Mouse (Mus musculus): ENCODE measurements around the gene Insl5. TPM values are rescaled to one million over a fixed set of nuclear protein-coding genes. Genes with fewer than 3 reads are reported as not detected.

The Insl5 gene
- total RNA-seq, 1 experiment from 2014 or later = not detected

- ATAC-seq (ENCODE audit: extremely low read depth, insufficient number of reproducible peaks, low FRiP score, poor library complexity, severe bottlenecking) = no peak
Measured at GRCm38 (mm10) chr4:102991685-102992084, 35.0 kb downstream of the Insl5 start.

GRCm38 (mm10) chr4:102990595-102991340, 35.9 kb downstream of the Insl5 start:
- ATAC-seq (ENCODE audit: extremely low read depth, insufficient number of reproducible peaks, low FRiP score, poor library complexity, severe bottlenecking) = no peak

- ATAC-seq (ENCODE audit: extremely low read depth, insufficient number of reproducible peaks, low FRiP score, poor library complexity, severe bottlenecking) = no peak
Measured at GRCm38 (mm10) chr4:102990016-102990415, 36.6 kb downstream of the Insl5 start.

GRCm38 (mm10) chr4:102989391-102989790, 37.3 kb downstream of the Insl5 start:
- no peak for ATAC-seq (ENCODE audit: extremely low read depth, insufficient number of reproducible peaks, low FRiP score, poor library complexity, severe bottlenecking)

- no peak for ATAC-seq (ENCODE audit: extremely low read depth, insufficient number of reproducible peaks, low FRiP score, poor library complexity, severe bottlenecking)
Measured at GRCm38 (mm10) chr4:102988526-102988925, 38.1 kb downstream of the Insl5 start.

- ATAC-seq (ENCODE audit: extremely low read depth, insufficient number of reproducible peaks, low FRiP score, poor library complexity, severe bottlenecking) = no peak
Measured at GRCm38 (mm10) chr4:102987756-102988155, 38.9 kb downstream of the Insl5 start.

- no peak for ATAC-seq (ENCODE audit: extremely low read depth, insufficient number of reproducible peaks, low FRiP score, poor library complexity, severe bottlenecking)
Measured at GRCm38 (mm10) chr4:102987325-102987724, 39.3 kb downstream of the Insl5 start.

GRCm38 (mm10) chr4:102986917-102987316, 39.7 kb downstream of the Insl5 start:
- peak; percentile 79; the same call in 1 of the 2 replicates for ATAC-seq (ENCODE audit: extremely low read depth, insufficient number of reproducible peaks, low FRiP score, poor library complexity, severe bottlenecking)

GRCm38 (mm10) chr4:102986173-102986572, 40.5 kb downstream of the Insl5 start:
- no peak for ATAC-seq (ENCODE audit: extremely low read depth, insufficient number of reproducible peaks, low FRiP score, poor library complexity, severe bottlenecking)

GRCm38 (mm10) chr4:102981709-102982108, 44.9 kb downstream of the Insl5 start:
- no peak for ATAC-seq (ENCODE audit: extremely low read depth, insufficient number of reproducible peaks, low FRiP score, poor library complexity, severe bottlenecking)

GRCm38 (mm10) chr4:102979385-102979784, 47.3 kb downstream of the Insl5 start:
- no peak for ATAC-seq (ENCODE audit: extremely low read depth, insufficient number of reproducible peaks, low FRiP score, poor library complexity, severe bottlenecking)

GRCm38 (mm10) chr4:102978440-102978839, 48.2 kb downstream of the Insl5 start, which contains the start of gene Tctex1d1:
TSS of gene Tctex1d1 (plus strand) at chr4:102978606.
- no peak for ATAC-seq (ENCODE audit: extremely low read depth, insufficient number of reproducible peaks, low FRiP score, poor library complexity, severe bottlenecking)

- ATAC-seq (ENCODE audit: extremely low read depth, insufficient number of reproducible peaks, low FRiP score, poor library complexity, severe bottlenecking) = no peak
Measured at GRCm38 (mm10) chr4:102977778-102978321, 48.8 kb downstream of the Insl5 start.

- ATAC-seq (ENCODE audit: extremely low read depth, insufficient number of reproducible peaks, low FRiP score, poor library complexity, severe bottlenecking) = no peak
Measured at GRCm38 (mm10) chr4:102976290-102977275, 50.1 kb downstream of the Insl5 start.

GRCm38 (mm10) chr4:102974172-102974571, 52.5 kb downstream of the Insl5 start:
- ATAC-seq (ENCODE audit: extremely low read depth, insufficient number of reproducible peaks, low FRiP score, poor library complexity, severe bottlenecking) = no peak

- no peak for ATAC-seq (ENCODE audit: extremely low read depth, insufficient number of reproducible peaks, low FRiP score, poor library complexity, severe bottlenecking)
Measured at GRCm38 (mm10) chr4:102972071-102972470, 54.6 kb downstream of the Insl5 start.

- ATAC-seq (ENCODE audit: extremely low read depth, insufficient number of reproducible peaks, low FRiP score, poor library complexity, severe bottlenecking) = no peak
Measured at GRCm38 (mm10) chr4:102971159-102971558, 55.5 kb downstream of the Insl5 start.

GRCm38 (mm10) chr4:102969599-102969998, 57.0 kb downstream of the Insl5 start:
- ATAC-seq (ENCODE audit: extremely low read depth, insufficient number of reproducible peaks, low FRiP score, poor library complexity, severe bottlenecking) = no peak
